Mouse (Mus musculus) layer of hippocampus, adult 18-20 months (tissue): ENCODE measurements at regions not wholly inside any gene's neighbourhood (a gene's known extent, or its start where the extent isn't known, plus 50 kb on each side); places are given as distances from the start of the nearest gene placed in this dataset.
A peak's percentile ranks its signal among the peaks of the same experiment; 100 is the strongest.
"Not testable (repeated sequence)": the region's sequence is repeated elsewhere in the genome, so short reads cannot be mapped to it uniquely, and the experiment has no call there.

ENCODE experiments used
- DNase-seq, 2 experiments: peaks; one replicate each; pipeline ENCODE4 v3.0.0; 2022; ENCODE audit warnings: low spot score in 2 of 2

DNA sequence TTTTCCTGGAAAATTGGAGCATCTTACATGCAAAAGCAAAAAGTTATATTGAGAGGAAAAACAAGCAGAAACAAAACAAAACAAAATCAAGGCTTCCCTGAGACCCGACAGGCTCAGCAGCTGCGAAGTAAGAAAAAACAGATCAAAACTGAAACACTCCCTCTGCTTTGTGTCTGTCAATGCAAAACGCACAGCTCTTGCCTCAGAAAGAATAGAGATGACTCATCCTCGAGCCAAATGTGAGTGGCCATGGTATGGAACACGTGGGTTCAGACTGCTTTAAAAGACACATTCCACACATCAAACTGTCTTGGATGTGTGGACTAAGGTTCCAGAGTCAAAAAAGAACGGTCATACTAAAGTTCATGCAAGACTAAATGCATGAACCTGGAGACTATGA lies 163.3 kb upstream of the Fer start:
- DNase-seq, result no peak

DNA sequence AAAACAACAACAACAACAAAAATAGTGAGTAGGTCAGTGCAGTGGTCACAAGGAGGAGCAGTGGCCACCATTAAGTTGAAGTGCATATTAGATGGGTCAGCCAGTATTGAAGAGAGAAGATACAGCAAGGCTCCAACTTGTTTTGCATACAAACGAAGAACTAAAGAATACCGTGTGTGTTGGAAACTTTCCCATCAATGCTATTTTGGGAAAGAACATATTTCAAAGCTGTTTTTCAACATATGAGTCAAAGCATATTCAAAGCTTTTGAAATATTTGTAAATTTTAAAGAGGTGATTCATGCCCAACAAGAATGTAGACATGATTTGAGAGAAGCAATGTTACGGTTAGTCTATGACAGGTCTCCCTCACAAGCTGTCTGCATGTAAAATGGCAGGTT lies 157.9 kb upstream of the Fer start:
- no peak for DNase-seq

DNA sequence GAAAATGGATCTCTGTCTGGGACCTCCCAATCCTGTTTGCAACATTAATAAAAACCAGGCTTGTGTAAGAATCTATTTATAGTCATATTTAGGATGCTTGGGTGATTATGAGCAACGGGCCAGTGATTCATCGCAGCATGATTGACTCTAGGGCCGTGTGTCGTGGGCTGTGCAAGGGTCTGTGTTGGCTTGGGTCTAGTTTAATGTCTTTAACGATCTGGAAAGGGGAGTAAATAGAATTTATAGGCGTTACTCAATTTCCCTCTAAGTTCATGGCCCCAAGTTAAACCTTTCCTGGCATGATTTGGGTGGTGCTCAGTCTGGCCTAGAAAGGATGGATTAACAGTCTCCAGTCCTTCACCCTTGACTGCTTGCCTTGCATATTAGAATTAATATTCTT lies 149.9 kb upstream of the Fer start:
- no peak for DNase-seq

DNA sequence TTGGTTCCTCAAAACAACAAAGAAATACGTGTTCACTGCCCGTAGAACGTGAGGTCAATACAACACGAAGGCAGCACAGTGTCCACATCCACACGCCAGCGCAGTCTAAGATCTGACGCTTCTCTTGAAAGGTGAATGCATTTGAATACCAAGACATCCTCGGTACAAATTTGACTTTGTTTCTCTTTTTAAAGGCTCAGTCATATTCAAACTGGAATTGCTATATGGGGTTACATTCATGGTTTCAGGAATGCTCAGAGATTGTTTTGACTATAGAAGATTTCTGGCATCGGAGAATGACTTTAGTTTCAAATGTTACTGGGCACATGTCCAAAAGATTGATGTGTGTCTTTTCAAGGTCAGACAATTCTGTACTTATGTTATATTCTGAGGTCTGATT lies 147.2 kb upstream of the Fer start:
- DNase-seq, result no peak

DNA sequence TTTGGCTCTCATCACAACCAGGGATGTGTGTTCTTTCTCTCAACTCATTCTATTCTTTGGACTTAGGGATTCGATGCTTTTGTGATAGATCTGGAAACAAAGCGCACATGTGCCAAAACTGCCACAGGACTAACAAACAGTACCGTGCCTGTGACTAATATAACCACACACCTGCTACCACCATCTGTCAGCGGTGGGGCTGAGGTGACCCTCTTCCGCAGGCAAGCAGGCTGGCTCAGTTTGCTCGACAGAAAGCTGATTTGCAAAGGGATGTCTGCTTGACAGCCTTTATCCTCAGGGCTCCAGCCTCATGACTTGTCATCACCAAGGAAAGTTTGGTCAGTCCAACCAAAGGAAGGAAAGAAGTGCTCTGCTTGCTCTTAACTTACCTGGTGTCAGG lies 146.7 kb upstream of the Fer start:
- peak; percentile 5 to 41 for DNase-seq

DNA sequence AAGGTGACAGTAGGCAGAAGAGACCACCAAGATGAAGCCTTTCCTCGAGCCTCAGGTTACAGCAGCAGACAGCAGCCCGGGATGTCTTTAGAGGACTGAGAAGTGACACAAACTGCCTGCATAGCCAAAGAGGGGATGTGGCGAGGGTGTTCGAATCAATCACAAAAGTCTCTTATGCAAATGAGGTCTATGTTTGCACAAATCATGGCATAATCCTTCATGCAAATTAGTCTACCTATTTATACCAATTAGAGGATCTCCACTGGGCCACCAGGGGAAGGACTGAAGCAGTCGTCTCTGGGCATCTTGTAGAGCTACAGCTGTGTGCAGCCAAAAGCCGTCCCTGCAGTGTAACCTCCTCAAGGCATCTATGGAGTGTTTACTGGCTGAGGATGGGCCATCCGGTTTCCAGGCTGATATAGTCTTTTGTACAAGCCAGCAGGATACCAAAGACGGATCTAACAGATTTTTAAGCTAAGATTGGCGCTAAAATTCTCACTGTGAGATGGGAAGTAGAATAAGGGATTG lies 145.7 kb upstream of the Fer start:
- DNase-seq, result no peak

DNA sequence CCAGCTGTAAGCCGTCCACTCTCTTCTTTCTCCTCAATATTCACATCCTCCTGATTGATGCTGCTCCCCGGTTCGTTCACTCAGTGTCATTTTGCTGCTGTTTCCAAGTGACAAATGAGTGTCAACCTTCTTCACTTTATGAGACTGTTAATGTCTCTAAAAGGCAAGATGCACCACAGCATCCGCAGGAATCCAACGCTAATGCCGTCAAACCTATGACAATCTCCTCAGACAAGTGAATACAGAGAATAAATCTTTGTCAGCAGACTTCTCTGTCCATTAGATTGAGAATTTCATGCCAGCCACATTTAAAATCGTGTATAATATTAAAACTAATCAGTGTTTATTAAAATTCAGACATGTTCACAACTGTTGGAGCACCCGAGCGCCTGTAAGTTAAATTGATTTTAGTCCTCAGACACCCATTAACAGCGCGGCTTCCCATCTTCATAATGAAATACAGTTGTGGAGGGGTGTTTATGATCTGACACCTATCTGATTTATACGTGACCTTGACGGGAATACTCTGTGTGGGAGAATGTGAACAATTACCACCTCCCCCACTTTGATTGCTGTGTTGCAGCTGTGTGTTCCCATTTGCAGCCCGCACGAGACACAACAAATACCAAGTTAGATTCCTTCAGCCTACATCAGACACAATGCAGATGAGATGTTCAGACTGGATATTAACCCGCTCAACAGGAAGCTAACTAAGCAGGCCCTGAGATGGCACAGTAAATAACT lies 143.7 kb upstream of the Fer start:
- no peak for DNase-seq

DNA sequence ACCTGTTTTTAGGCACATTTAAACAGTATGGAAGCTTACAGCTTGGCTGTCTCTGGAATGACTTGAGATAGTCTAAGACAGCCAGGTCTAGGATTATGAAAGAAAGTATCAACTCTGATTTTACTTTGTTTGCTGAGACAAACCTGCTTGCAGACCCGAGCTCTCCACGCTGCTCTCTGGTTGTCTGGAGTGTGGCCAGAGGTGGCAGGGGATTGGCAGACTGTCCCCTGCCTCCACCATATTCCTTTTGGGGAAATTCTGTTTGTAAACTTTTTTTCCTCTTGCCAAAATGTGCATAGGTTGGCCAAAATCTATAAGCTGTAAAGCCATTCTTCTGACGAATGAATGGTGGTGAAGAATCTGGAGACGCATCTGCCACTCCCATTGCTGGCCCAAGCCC lies 143.1 kb upstream of the Fer start:
- DNase-seq, result no peak

DNA sequence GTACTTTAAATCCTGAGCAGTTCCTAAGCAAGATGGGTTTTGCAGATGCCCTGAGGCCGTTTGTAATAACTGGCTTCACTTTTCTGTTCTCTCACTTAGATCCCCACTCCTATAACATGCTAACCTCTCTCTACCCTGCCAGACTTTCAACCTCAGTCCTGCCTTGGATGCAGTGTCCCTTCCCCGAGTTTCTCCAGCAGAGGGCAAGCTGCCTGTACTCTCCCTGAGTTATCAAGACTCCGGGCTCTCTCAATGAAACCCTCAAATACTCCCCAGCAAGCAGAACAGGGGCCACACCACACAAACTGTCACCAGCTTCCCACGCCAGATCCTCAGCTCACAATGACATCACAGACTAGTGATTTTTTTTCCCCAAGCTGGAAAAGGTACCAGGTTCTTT lies 142.0 kb upstream of the Fer start:
- DNase-seq, result no peak

DNA sequence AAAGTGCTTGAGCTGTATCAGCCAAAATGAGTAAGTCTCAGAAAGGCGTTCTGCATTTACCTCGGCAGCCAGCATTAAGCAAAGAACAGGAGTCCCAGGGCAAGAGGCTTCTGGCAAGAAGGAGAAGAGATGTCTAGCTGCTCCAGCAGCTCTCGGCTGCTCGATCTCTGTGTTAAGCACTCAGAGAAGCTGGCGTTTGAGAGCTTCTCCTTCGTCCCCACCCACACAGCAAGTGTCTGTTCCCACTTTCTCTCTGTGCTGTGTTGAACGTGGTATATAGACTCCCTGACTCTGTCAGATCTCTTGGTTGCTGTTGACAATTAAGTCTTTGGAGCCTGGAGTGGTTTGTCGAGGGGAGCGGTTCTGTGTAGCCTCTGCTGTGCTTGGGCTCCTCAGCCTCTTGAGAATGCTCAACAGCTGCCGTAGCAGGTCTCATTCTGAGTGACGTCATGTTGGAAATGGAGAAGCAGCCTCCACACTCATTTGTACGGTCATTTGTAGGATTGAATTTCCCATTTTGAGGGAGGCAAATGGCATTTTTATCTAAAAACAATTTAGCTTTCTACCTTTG lies 140.3 kb upstream of the Fer start:
- peak in 1 of 2 experiments; percentile 15 for DNase-seq

DNA sequence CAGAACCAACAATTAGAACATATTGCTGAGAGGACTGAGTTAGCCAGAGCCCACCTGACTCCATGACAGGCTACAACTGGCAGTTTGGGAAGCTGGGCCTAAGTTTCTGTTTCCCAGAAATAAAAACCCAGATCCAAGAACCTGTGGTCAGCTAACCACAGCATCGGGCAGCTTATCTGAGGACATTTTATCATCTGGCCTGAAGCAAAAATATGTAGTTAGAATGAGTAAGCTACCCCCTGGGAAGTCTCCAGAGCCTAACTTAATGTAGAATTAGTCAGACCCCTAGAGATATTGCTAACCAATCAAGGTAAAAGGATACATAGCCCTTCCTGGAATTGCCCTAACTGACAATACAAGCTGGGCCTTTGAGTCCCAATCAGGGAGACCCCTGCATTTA lies 124.7 kb upstream of the Fer start:
- DNase-seq, result no peak

DNA sequence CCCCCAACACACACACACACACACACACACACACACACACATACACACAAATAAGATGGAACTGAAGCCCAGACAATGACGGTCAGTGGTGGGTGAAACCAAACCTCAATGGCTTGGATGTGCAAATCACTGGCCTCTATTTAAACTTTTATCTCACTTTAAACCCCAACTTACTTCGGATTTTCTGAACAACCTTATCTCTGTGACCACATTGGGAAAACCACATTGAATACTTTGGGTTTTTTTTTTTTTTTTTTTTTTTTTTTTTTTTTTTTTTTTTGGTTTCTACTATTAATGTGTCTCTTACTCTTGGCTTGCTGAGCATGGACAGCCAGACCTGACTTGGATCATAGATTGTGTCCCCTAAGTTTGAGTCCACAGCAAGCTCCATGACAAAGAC lies 123.2 kb upstream of the Fer start:
- DNase-seq, result no peak

DNA sequence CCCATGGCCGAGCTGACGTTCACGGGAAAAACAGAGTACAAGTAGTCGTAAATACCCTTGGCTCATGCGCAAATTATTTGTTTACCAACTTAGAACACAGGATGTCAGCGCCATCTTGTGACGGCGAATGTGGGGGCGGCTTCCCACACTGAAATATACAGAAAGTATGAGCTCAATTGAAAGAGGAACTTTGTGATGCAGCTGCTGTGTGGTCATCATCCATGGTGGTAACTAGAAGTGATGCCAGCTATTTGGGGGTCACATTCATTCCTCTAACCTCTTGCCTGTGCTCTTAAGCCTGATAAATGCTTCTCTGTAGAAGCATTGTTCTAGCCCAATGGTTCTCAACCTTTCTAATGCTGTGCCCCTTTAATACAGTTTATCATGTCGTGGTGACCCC lies 113.6 kb upstream of the Fer start:
- not testable (repeated sequence) for DNase-seq

DNA sequence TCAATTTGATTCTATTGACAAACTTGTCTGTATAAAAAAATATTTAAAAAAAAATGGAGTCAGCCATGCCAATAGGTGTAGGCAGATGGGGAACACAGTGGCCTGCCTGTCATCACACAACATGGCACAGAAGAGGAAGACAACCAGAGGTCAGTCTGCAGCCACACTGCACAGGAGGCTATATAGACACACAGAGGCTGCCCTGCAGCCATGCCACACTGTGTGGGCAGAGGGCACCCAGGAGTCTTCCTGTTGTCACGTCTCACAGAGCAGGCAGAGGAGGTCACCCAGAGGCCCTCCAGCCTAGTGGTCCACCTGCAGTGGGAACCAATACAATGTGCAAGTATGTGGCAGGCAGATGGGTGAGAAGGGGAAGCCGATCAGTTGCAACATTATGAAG lies 108.5 kb upstream of the Fer start:
- no peak for DNase-seq

DNA sequence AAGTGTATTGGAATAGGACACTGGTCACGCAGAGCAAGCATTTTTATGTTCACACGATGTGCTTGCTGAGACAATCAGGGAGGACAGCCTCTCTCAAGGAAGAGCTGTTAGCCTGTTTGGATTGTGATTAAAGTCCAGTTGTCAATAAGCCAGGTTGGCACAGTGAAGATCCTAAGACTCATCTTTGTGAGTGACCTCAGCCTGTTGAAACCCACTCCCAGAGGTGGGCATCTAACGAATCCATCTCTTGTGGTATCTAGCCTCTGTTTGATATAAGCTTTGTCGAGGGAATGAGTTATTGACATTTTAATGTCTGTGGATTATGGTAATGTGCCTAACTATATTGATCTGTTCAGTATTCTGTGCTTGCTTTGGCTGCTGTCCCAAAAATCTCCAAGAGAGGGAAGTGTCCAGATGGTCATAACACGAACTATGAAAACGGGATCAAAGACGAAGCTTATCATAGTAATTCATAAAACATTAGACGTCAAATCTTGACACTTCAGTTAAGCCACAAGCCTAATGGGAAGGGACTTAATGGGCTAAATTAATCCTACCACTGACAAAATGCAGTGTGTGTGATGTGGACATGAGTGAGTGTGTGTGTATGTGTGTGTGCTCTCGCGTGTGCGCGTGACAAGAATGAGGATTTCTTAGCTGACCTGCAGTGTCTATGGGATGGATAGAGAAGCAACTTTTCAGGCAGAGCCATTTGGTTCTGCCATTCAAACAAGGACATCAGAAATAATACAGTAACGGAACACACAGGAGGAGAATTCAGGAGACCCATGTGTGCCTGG lies 104.8 kb upstream of the Fer start:
- no peak for DNase-seq

DNA sequence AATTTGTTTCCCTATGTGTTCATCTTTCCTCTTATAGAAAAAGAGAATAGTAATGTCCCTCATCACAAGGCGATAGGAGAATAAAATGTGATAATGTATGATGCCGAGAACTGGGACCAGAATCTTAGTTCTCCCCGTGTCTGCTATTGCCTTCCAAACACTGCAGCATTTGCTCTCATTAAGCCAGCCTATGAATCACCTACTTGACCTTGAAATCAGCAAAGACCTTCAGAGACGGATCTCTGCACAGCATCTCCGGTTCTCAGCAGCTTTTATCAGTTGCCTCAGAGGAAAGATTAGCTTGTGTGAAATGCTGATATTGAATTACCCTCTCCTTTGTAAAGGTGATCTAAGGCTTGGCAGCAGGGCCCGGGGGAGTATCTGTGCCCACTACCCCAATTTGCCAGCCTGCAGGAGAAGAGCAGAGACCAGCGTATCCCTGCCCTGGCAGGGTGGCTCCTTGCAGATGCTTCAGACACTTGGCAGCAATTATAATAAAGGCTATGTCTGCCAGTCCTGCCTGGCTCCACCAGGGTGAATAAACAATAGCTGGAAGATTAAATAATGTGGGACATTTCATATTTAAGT lies 104.0 kb upstream of the Fer start:
- DNase-seq, result no peak

DNA sequence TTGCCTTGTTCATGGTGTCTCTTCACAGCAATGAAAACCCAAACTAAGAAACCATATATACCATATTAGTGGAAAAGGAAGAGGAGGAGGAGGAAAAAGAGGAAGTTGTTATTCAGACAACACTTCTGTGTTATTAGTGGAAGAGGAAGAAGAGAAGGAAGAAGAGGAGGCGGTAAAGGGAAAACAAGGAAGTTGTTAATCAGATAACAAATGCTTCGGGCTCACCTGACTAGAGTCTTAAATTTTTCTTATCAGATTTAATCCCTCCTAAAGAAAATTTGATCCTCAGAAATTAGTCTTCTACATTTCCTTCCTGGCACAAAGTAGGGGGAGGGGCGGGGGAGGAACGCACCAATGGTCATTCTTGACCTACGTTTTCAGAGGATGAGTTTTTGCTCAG lies 101.8 kb upstream of the Fer start:
- DNase-seq, result no peak

DNA sequence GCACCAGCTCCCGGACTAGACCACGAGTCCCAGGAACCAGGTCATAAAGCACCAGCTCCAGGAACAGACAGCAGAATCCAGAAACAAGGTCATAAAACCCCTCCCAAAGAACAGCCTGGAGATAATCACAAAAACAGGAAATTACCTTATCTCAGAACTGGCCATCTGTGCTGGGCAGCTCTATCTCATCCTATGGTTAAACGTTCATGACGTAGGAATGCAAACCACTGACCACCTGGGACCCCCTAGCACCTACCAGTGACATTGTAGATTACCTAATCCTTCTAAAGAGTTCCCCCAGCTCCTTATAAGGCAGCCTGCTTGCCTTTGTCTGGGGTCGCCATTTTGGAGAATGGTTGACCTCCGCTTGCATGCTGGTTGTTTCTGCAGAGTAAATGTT lies 91.8 kb upstream of the Fer start:
- no peak for DNase-seq

DNA sequence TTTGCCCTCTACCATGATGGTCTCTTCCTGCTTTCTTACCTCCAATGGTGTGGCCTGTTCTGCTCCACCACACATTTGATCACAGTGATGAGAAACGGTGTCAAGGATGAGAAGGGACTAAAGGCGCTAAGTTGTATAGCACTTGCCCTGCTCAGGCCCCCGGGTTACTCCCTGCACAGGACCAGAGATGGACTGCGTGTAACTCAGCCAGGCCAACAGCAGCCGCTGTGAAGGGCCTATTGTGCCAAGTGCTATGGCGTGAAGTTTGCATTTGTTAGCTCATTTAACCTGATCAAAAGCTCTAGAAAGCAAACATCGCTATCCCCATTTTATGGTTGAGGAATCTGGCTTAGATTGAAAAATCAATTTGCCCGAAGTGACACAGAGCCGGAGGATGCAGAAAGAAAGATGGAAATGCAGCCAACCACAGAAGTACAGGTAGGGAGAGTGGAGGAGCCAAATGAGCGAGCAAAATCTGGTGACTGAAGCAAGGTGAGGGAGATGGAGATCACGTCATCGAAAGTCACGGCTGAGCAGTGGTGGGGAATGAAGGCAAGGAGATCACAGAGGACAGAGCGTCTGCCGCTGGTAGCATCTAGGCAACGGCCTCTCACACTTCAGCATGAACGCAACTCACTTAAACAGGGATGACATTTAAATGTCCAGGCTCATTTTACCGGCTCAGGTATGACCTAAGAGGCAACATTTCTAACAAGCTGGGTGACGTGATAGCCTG lies 78.3 kb upstream of the Fer start:
- DNase-seq, result no peak

DNA sequence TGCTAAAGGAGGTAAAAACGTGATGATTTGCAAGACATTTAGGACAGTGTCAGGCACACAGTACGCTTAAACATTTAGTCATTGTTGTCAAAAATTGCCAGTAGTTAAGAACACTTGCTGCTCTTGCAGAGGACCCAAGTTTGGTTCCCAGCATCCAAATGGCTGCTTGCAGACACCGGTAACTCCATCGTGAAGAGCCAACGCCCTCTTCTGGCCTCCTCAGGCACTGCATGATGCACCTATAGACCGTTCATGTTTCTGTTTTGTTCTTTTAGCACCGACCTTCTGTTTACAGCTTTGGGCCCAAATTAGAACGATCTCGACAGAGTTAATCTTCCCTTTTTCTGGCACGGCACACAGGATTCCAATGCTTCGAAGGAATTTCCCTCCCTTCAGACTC lies 76.4 kb upstream of the Fer start:
- no peak for DNase-seq

DNA sequence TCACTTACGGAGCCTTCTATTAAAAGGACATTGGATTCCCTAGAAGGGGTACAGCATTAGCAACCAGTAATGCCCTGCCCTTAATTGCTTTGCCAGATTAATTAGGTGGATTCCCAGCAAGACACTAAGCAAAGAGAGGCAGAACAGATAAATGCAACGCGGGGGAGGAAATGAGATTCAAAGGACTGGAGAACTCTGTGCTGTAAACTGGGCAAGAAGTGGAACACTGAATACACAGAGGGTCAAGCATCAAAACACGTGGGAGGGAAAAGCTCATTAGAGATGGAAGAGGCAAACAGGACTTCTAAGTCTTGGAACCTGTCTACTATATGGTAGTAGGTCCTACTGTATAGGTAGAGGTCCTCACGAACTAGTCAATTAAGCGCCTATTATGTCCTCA lies 68.5 kb upstream of the Fer start:
- no peak for DNase-seq
